Mouse (Mus musculus): Measurements from ENCODE around the gene Sult3a1. TPM values are rescaled to one million over a fixed set of nuclear protein-coding genes. Genes with fewer than 3 reads are reported as not detected.

The Sult3a1 gene
- polyA plus RNA-seq (2012; ENCODE audit: low replicate concordance), result not detected in 2 replicates

DNA sequence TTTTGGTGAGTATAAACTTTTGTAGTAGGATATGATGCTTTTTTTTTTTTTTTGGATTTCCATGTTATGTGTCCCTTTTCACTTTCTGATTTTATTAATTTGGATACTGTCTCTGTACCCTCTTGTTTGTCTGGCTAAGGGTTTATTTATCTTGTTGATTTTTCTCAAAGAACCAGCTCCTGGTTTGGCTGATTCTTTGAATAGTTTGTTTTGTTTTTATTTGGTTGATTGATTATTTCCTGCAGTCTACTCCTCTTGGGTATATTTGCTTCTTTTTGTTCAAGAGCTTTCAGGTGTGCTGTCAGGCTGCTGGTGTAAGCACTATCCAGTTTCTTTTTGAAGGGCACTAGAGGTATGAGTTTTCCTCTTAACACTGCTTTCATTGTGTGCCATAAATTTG lies at the start of gene Sult3a1:
Gene Sult3a1 (plus strand): TSS at position 301 of the 400 bp plus-strand sequence.

DNA sequence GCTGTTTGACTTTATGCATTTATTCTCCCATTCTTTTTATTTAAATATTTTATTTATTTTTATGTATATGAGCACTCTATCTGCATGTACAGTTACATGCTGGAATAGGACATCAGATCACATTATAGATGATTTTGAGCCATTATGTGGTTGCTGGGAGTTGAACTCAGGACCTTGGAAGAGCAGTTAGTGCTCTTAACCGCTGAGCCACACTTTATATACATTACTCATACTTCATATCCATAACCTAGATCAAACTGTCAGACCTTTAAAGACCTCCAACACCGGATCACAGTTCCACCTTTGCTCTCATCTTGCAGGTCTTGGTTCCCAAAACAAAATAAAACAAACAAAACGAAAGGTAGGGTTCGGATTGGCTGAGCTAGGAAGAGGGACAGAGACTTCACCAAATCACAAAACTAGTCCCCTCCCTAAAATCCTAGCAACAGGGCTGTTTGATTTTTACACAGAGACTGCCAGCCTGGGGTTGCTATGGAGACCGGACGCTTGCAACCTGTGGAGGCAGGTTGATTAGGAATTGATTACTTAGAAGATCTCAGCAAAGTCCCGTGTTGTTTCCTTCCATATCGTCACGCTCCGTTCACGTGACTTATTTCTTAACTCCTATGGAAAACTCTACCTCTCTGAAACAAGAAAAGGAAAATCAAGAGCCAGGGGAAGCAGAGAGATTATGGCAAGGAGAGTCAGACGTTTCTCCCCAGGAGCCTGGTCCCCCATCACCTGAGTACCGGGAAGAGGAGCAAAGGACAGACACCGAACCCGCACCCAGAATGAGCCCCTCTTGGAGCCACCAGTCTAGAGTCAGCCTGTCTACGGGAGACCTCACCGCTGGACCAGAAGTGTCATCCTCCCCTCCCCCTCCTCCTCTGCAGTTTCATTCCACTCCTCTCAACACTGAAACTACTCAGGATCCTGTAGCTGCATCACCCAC lies 47.3 kb downstream of the Sult3a1 start, which contains the start of gene Rsph4a:
Gene Rsph4a (plus strand): TSS at position 582 of the 952 bp plus-strand sequence.

Other genes starting within 250 kb of the Sult3a1 start
- not detected in 2 replicates for gene Clvs2, start 233.0 kb upstream of the Sult3a1 start, polyA plus RNA-seq (2012; ENCODE audit: low replicate concordance)
- gene Sult3a2, start 71.0 kb upstream of the Sult3a1 start, polyA plus RNA-seq (2012; ENCODE audit: low replicate concordance), result not detected in 2 replicates
- gene Rsph4a, start 47.4 kb downstream of the Sult3a1 start, polyA plus RNA-seq (2012; ENCODE audit: low replicate concordance), result not detected in 2 replicates
- 1.3 and 2.7 TPM in 2 replicates for gene Zup1, start 93.5 kb downstream of the Sult3a1 start, polyA plus RNA-seq (2012; ENCODE audit: low replicate concordance)
- 118 and 123 TPM in 2 replicates for gene Rwdd1, start 161.9 kb downstream of the Sult3a1 start, polyA plus RNA-seq (2012; ENCODE audit: low replicate concordance)
- not detected in 2 replicates for gene Trappc3l, start 179.9 kb downstream of the Sult3a1 start, polyA plus RNA-seq (2012; ENCODE audit: low replicate concordance)
- gene Calhm4, start 186.6 kb downstream of the Sult3a1 start, polyA plus RNA-seq (2012; ENCODE audit: low replicate concordance), result not detected in 2 replicates
- gene Calhm5, start 238.8 kb downstream of the Sult3a1 start, polyA plus RNA-seq (2012; ENCODE audit: low replicate concordance), result not detected in 2 replicates

Data from leukemia stem cell, adult 10-12 weeks (primary cell).